Mouse (Mus musculus) heart, postnatal 0 days (tissue): Measurements from ENCODE around the gene Agap1.

Source experiments
- CTCF ChIP-seq: IDR thresholded peaks from 2 replicates; pipeline ENCODE4 v1.5.1; 2016; ENCODE audit warnings: antibody characterized with exemption, control low read depth, low read depth
- EP300 ChIP-seq: IDR thresholded peaks from 2 replicates; pipeline ENCODE4 v1.6.1; 2016; ENCODE audit warnings: antibody characterized with exemption, low read depth

DNA sequence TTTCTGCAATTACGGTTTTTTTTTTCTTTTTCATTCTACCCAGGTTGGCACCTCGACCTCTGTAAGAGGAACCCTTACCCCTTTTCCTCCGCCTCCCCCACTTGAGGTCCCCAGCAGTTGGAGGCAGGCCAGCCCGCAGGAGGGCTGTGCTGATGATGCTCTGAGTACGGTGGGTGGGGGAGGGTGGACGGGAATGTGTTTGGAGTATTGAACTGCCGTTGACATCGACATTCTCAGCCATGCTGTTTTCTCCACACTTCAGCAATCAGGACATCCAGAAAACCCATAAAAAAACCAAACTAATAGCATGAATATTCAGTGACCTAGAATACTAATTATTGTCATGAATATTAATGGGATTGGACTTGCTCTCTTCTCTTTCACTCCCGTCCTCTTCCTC lies 295.9 kb downstream of the Agap1 start:
- no peak for TF ChIP-seq CTCF
- TF ChIP-seq EP300: no peak
